Mouse (Mus musculus) thymus, adult 2 months (tissue): Measurements from ENCODE around the gene Mapk11.

ENCODE experiments used
- CTCF ChIP-seq: fragments of 200-500 bp; IDR thresholded peaks from 2 replicates; pipeline ENCODE4 v1.5.1; 2012; ENCODE audit warnings: mild to moderate bottlenecking, control low read depth, low read length, moderate library complexity, borderline replicate concordance; ENCODE audit not compliant: control insufficient read depth, poor library complexity, insufficient read depth; ENCODE audit errors: extremely low read depth
- POLR2A ChIP-seq: fragments of 200-500 bp; IDR thresholded peaks from 2 replicates; pipeline ENCODE4 v1.6.1; 2012; ENCODE audit warnings: mild to moderate bottlenecking, low read length, control low read depth, moderate library complexity; ENCODE audit not compliant: control insufficient read depth, poor library complexity, insufficient read depth; ENCODE audit errors: extremely low read depth

GRCm38 (mm10) chr15:89180081-89180541, 30.7 kb upstream of the Mapk11 start:
- TF ChIP-seq CTCF (no peak), POLR2A (no peak)
